Mouse (Mus musculus): ENCODE data around the gene Xpo6. TPM values are rescaled to one million over a fixed set of nuclear protein-coding genes. Genes with fewer than 3 reads are reported as not detected.

Xpo6 gene
- polyA plus RNA-seq, 1 experiment: 96.0 TPM

DNA sequence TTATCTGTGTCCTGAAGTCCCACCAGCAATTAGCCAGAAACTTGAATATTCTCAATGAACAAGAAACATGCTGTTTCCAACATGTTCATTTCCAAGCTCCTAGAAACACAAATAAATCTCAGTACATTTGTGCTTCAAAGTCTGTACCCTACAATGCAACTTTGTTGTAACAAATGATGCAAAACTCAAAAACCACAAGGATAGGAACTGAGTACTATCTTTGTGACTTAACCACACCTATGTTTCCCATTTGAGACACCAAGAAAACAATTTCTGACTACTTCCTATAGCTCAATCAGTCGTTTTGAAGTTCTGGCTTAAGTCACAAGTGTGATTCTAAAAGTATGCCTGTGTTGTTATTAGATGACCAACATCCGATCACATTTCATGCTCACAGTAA lies 64.9 kb downstream of the Xpo6 start:
- WGBS: 34% methylated on average over 2 of the region's 2 CpGs

DNA sequence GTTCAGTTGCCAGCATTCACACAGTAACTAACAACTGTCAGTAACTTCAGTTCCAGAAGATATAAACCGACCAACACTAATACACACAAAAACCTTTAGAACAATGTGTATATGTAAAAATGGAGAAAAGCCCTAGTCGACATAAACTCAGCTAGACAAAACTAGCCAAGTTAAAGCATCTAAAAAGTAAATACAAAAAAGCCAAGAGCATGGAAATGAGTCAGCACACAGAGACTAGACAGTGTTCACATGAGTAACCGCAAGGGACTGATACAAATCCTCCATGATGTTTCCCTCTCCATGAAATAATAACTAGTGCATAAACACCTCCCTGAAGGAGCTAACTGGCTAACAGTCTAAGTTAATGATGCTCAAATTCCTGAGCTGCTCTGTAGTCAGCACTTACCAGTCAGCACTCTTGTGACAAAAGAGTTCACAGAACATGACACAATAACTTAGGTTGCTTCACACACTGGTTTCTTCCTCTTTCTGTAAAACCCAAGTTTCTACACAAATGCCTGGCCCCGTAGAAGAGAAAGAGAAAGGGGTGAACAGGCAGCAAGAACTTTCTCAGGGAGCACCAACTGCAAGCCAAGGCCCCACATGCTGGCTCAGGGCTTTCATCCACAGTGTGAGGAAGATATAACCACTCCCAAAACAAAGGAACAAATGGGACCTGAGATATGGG lies 65.5 kb downstream of the Xpo6 start:
- H3K4me1 ChIP-seq (ENCODE audit: control insufficient read depth, insufficient read depth, low read length): peaks cover 2% of the 10 kb centered on the region; the same call in 1 of the 2 replicates
- H3K27ac ChIP-seq (ENCODE audit: control insufficient read depth, insufficient read depth, low read depth, low read length, poor library complexity): peak overlapping the region; percentile 80; the same call in 1 of the 2 replicates
- peak overlapping the region; percentile 47 for H3K4me3 ChIP-seq (replicated peaks; ENCODE audit: control insufficient read depth, low read depth, low read length)
- TF ChIP-seq POLR2A (IDR thresholded peaks at IDR 0.05; ENCODE audit: borderline replicate concordance, control insufficient read depth, low read depth, low read length) (no peak), CTCF (IDR thresholded peaks at IDR 0.05; ENCODE audit: control insufficient read depth, insufficient read depth, low read length) (no peak)
- 33% methylated on average over 4 of the region's 4 CpGs for WGBS

More for the DNA sequence above, 64.9 kb downstream of the Xpo6 start:
- Histone ChIP-seq H3K27ac (ENCODE audit: control insufficient read depth, insufficient read depth, low read depth, low read length, poor library complexity) (peak overlapping the region; percentile 80; the same call in 1 of the 2 replicates), H3K4me1 (ENCODE audit: control insufficient read depth, insufficient read depth, low read length) (peaks cover 2% of the 10 kb centered on the region; the same call in 1 of the 2 replicates), H3K4me3 (replicated peaks; ENCODE audit: control insufficient read depth, low read depth, low read length) (no peak overlapping the region)
- TF ChIP-seq CTCF (IDR thresholded peaks at IDR 0.05; ENCODE audit: control insufficient read depth, insufficient read depth, low read length) (no peak), POLR2A (IDR thresholded peaks at IDR 0.05; ENCODE audit: borderline replicate concordance, control insufficient read depth, low read depth, low read length) (no peak)

GRCm38 (mm10) chr7:126127673-126128072 lies 72.6 kb downstream of the Xpo6 start:
- Histone ChIP-seq H3K4me1 (ENCODE audit: control insufficient read depth, insufficient read depth, low read length) (no peaks in the 10 kb centered on the region; the same call in 1 of the 2 replicates), H3K27ac (ENCODE audit: control insufficient read depth, insufficient read depth, low read depth, low read length, poor library complexity) (no peak overlapping the region), H3K4me3 (replicated peaks; ENCODE audit: control insufficient read depth, low read depth, low read length) (no peak overlapping the region)
- WGBS: 89% methylated on average over 2 of the region's 2 CpGs
- TF ChIP-seq CTCF (IDR thresholded peaks at IDR 0.05; ENCODE audit: control insufficient read depth, insufficient read depth, low read length): no peak
- TF ChIP-seq POLR2A (IDR thresholded peaks at IDR 0.05; ENCODE audit: borderline replicate concordance, control insufficient read depth, low read depth, low read length): no peak

GRCm38 (mm10) chr7:126126502-126126901 lies 73.8 kb downstream of the Xpo6 start:
- TF ChIP-seq CTCF (IDR thresholded peaks at IDR 0.05; ENCODE audit: control insufficient read depth, insufficient read depth, low read length) (no peak), POLR2A (IDR thresholded peaks at IDR 0.05; ENCODE audit: borderline replicate concordance, control insufficient read depth, low read depth, low read length) (no peak)
- Histone ChIP-seq H3K27ac (ENCODE audit: control insufficient read depth, insufficient read depth, low read depth, low read length, poor library complexity) (no peak overlapping the region), H3K4me1 (ENCODE audit: control insufficient read depth, insufficient read depth, low read length) (no peaks in the 10 kb centered on the region; the same call in 1 of the 2 replicates), H3K4me3 (replicated peaks; ENCODE audit: control insufficient read depth, low read depth, low read length) (no peak overlapping the region)
- WGBS: 56% methylated on average over 3 of the region's 3 CpGs

DNA sequence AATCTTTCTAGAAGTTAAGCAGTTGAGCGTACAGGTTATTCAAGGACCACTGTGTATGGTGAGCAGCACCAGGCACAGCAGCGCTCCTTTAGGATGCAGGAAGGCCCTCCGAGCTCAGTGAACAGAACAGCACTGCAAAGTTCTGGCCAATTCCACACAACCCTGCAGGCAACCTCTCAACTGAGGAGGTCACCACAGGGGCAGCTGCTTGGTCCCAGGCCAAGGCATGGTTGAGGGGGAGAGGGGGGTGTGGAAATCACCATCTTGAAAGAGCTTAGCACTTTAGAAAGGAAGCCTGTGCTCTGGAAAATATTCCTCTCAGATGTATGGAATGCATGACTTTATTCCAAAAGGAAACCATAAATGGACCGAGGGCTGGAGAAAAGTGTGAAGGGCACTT lies 78.8 kb downstream of the Xpo6 start:
- 89% methylated on average over 4 of the region's 4 CpGs for WGBS
- Histone ChIP-seq H3K27ac (ENCODE audit: control insufficient read depth, insufficient read depth, low read depth, low read length, poor library complexity) (no peak overlapping the region), H3K4me3 (replicated peaks; ENCODE audit: control insufficient read depth, low read depth, low read length) (no peak overlapping the region), H3K4me1 (ENCODE audit: control insufficient read depth, insufficient read depth, low read length) (peaks cover 1% of the 10 kb centered on the region)
- no peak for TF ChIP-seq POLR2A (IDR thresholded peaks at IDR 0.05; ENCODE audit: borderline replicate concordance, control insufficient read depth, low read depth, low read length)
- no peak for TF ChIP-seq CTCF (IDR thresholded peaks at IDR 0.05; ENCODE audit: control insufficient read depth, insufficient read depth, low read length)

GRCm38 (mm10) chr7:126119819-126120218 lies 80.5 kb downstream of the Xpo6 start:
- H3K4me1 ChIP-seq (ENCODE audit: control insufficient read depth, insufficient read depth, low read length): peaks cover 1% of the 10 kb centered on the region
- H3K4me3 ChIP-seq (replicated peaks; ENCODE audit: control insufficient read depth, low read depth, low read length): no peak overlapping the region
- TF ChIP-seq POLR2A (IDR thresholded peaks at IDR 0.05; ENCODE audit: borderline replicate concordance, control insufficient read depth, low read depth, low read length): no peak
- TF ChIP-seq CTCF (IDR thresholded peaks at IDR 0.05; ENCODE audit: control insufficient read depth, insufficient read depth, low read length): no peak
- 85% methylated on average over 6 of the region's 6 CpGs for WGBS
- no peak overlapping the region for H3K27ac ChIP-seq (ENCODE audit: control insufficient read depth, insufficient read depth, low read depth, low read length, poor library complexity)

DNA sequence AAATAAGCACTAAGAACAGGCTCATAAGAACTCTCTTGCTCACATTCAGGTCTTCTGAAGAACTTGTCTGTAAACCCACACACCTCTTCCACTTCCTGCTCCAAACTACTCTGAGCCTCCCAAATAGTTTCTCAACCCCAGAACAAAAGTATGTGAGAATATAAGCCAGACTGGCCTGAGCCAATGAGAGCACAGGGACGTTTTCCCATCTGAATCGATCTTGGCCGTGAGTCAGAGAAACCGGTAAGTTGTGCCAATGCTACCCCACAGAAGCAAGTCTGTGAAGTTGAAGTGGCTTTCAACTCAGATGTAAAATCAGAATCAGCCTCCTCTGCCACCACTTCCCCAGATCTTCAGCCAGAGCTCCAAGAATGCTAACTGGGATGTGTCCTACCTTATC lies 87.0 kb downstream of the Xpo6 start:
- TF ChIP-seq POLR2A (IDR thresholded peaks at IDR 0.05; ENCODE audit: borderline replicate concordance, control insufficient read depth, low read depth, low read length) (no peak), CTCF (IDR thresholded peaks at IDR 0.05; ENCODE audit: control insufficient read depth, insufficient read depth, low read length) (no peak)
- WGBS: 88% methylated on average over 4 of the region's 4 CpGs
- no peak overlapping the region for H3K4me3 ChIP-seq (replicated peaks; ENCODE audit: control insufficient read depth, low read depth, low read length)
- peaks cover 1% of the 10 kb centered on the region for H3K4me1 ChIP-seq (ENCODE audit: control insufficient read depth, insufficient read depth, low read length)
- H3K27ac ChIP-seq (ENCODE audit: control insufficient read depth, insufficient read depth, low read depth, low read length, poor library complexity): no peak overlapping the region

DNA sequence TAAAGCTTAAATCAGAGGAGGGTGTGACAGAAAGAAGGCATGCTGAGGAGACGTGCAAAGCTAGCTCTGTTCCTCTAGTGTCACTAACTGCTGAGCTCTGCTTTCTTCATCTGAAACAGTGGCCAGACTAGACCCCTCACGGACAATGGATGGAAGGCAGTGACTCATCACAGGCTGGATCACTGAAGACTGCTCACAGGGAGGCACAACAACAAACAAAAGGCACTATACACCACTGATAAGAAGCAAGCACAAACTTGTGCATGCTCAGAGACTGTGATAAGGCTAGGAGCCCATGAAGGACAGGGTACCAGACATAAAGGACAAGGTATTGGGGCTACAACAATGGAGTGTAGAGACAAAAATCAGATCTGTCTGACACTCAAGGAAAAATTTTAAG lies 89.1 kb downstream of the Xpo6 start:
- WGBS: 76% methylated on average over 2 of the region's 2 CpGs
- Histone ChIP-seq H3K27ac (ENCODE audit: control insufficient read depth, insufficient read depth, low read depth, low read length, poor library complexity) (no peak overlapping the region), H3K4me3 (replicated peaks; ENCODE audit: control insufficient read depth, low read depth, low read length) (no peak overlapping the region), H3K4me1 (ENCODE audit: control insufficient read depth, insufficient read depth, low read length) (no peaks in the 10 kb centered on the region)
- TF ChIP-seq CTCF (IDR thresholded peaks at IDR 0.05; ENCODE audit: control insufficient read depth, insufficient read depth, low read length) (no peak), POLR2A (IDR thresholded peaks at IDR 0.05; ENCODE audit: borderline replicate concordance, control insufficient read depth, low read depth, low read length) (no peak)
